Mouse (Mus musculus): ENCODE results near the gene Rhox2e.
"Not testable (repeated sequence)": the region's sequence is repeated elsewhere in the genome, so short reads cannot be mapped to it uniquely, and the experiment has no call there.

Gene Rhox2e

GRCm38 (mm10) chrX:37530152-37530551 is at the start of gene Rhox2e:
Gene Rhox2e, plus strand, starts transcription at chrX:37530452.
- not testable (repeated sequence) for DNase-seq

GRCm38 (mm10) chrX:37514059-37514458 is 16.2 kb upstream of the Rhox2e start, which contains the start of gene Rhox4d:
Gene Rhox4d, plus strand, starts transcription at chrX:37514359.
- not testable (repeated sequence) for DNase-seq

GRCm38 (mm10) chrX:37541719-37542118 is 11.5 kb downstream of the Rhox2e start, which contains the start of gene Rhox3e:
Gene Rhox3e, plus strand, starts transcription at chrX:37542019.
- not testable (repeated sequence) for DNase-seq

GRCm38 (mm10) chrX:37557112-37557511 is 26.9 kb downstream of the Rhox2e start, which contains the start of gene Rhox4e:
Gene Rhox4e, plus strand, starts transcription at chrX:37557412.
- not testable (repeated sequence) for DNase-seq

GRCm38 (mm10) chrX:37571105-37571504 is 40.9 kb downstream of the Rhox2e start, which contains the start of gene Rhox2f:
Gene Rhox2f, plus strand, starts transcription at chrX:37571405.
- DNase-seq, result not testable (repeated sequence)

GRCm38 (mm10) chrX:37572638-37573037 is 42.4 kb downstream of the Rhox2e start:
- peak; percentile 0 for DNase-seq

GRCm38 (mm10) chrX:37580692-37581091 is 50.4 kb downstream of the Rhox2e start, which contains the start of gene Rhox3f:
Gene Rhox3f, plus strand, starts transcription at chrX:37580992.
- not testable (repeated sequence) for DNase-seq

Data from kidney, adult 9 months (tissue).